Mouse (Mus musculus) G1E (cell line): ENCODE results near the gene Nhp2.

Experiments
- CTCF ChIP-seq: IDR thresholded peaks from 2 replicates; pipeline ENCODE4 v1.5.1; 2012; ENCODE audit warnings: low read depth, low read length, inconsistent platforms, mixed read lengths
- GATA1 ChIP-seq: IDR thresholded peaks from 2 replicates; pipeline ENCODE4 v1.6.1; 2012; ENCODE audit warnings: borderline replicate concordance, low read length, inconsistent platforms, mixed read lengths
- POLR2AphosphoS5 ChIP-seq: IDR thresholded peaks from 2 replicates; pipeline ENCODE4 v1.6.1; 2012; ENCODE audit warnings: low read depth, low read length, inconsistent platforms; ENCODE audit not compliant: insufficient replicate concordance

GRCm38 (mm10) chr11:51636323-51636684 lies 16.8 kb downstream of the Nhp2 start:
- TF ChIP-seq CTCF (peak; percentile 75), GATA1 (no peak), POLR2AphosphoS5 (no peak)
